Mouse (Mus musculus) heart, postnatal 4 days (tissue): ENCODE results near the gene Cotl1. TPM values are rescaled to one million over a fixed set of nuclear protein-coding genes. Genes with fewer than 3 reads are reported as not detected.
"Not testable (repeated sequence)": the region's sequence is repeated elsewhere in the genome, so short reads cannot be mapped to it uniquely, and the experiment has no call there.

Experiments used
- DNase-seq: peaks from one replicate; pipeline ENCODE4 v3.0.0; 2021
- total RNA-seq, 2 experiments: library from RNA; stranded (reverse); gene quantifications; 2 replicates each; pipeline ENCODE4 v1.2.3; 2021

The Cotl1 gene
- 10 to 100 TPM; 51.5 to 56.0 TPM for total RNA-seq

DNA sequence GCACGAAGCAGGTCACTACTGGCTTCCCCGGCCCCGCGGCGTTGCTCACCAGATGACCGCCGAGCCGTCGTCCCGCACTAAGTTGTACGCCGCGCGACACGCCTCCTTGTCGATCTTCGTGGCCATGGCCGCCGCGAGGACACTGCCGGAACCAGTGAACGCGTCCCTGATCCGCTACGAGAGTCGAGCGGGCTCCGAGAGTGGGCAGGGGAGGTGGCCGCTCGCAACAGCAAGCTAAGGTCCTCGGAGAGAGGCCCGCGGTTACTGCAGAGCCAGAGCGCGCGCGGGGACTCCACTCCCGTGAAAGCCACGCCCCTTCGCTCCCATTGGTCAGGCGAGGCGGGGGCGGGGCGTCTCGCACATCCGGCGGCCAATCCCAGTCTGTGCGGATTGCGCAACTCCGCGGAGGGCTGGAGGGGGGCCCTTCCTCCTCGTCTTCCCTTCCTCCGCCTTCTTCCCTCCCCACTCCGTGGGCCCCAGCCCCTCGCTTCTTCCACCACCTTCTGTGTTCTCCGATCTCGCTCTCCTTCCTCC lies at the start of gene Cotl1:
Cotl1 (minus strand) TSS at position 270 of the 534 bp plus-strand sequence.
- peak; percentile 97 for DNase-seq

DNA sequence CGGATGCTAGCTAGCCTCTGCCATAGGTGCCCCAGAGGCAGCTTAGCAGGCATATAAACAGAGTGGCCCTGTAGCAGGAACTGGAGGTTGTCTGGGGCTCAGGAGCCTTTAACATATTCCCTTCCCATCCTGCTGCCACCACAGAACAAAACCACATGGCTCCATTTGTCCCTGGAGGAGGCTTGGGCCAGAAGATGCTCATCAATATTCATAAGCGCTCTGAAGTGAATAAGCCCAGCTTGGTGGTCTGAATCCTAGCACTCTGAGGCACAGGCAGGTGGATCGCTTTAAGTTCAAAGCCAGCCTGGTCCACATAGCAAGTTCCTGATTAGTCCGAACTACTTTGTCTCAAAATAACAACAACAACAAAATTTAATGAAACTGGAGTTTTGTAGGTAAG lies 47.7 kb upstream of the Cotl1 start:
- no peak for DNase-seq

- DNase-seq, result peak; percentile 56
These were observed 46.8 kb upstream of the Cotl1 start for GRCm38 (mm10) chr8:119887130-119887529.

- peak; percentile 62 for DNase-seq
These were observed 45.3 kb upstream of the Cotl1 start for GRCm38 (mm10) chr8:119885612-119886011.

DNA sequence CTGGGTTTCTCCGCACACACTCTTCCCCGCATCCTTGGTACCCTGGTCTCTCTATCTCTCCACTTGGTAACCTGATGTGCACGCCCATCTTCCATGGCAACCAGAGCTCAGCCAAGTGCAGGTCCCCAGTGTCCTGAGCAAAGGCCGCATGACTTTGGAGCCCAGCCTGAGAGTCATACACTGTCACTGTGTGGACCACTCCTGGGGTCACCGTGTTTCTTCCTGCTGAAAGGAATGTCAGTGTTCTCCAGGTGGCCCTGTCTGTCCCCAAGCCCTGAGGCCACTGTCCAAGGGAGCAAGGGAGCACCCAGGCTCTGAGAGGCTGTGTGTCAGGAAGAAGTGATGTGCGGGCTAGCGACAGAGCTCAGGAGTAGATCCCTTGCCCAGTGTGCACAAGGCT lies 42.9 kb upstream of the Cotl1 start:
- DNase-seq, result no peak

GRCm38 (mm10) chr8:119881917-119882316 lies 41.6 kb upstream of the Cotl1 start:
- DNase-seq, result no peak

DNA sequence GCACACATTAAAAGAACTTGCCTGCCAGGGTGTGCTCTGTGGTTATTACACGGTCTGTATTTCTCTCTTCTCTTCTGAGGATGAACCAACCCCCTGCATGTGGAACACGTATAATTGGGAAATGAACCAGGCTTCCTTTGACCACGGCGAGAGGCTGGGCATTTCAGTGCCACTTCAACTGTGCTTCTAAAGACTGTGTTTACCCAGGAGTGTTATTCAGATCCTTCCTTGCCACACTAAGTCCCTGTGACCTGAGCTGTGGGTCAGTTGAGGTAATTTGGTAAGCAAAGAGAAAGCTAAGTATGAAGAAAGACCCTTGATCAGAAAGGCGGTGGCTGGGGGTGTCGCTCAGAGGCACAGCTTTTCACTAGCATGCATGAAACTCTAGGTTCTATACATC lies 41.0 kb upstream of the Cotl1 start:
- no peak for DNase-seq

DNA sequence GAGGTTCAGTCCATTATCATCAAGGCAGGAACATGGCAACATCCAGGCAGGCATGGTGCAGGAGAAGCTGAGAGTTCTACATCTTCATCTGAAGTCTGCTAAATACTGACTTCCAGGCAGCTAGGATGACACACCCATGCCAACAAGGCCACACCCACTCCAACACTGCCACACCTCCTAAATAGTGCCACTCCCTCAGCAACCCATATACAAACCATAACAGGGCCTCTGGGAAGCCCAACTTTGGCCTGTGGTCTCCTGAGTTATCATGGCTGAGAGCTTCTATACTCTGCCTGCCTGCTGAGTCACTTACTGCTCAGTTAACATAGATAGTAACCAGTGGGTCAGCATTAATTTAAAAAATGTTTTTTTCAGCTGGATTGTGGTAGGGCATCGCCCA lies 32.8 kb upstream of the Cotl1 start:
- no peak for DNase-seq

DNA sequence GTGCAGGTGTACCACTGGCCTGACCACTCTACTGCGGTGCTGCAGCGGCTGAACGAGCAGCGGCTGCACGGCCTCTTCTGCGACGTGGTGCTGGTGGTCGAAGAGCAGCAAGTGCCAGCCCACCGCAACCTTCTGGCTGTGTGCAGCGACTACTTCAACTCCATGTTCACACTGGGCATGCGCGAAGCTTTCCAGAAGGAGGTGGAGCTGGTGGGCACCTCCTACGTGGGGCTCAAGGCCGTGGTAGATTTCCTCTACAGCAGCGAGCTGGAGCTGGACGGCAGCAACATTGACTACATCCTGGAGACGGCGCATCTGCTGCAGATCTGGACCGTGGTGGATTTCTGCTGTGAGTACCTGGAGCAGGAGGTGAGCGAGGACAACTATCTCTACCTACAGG lies 29.3 kb upstream of the Cotl1 start:
- DNase-seq, result no peak

DNA sequence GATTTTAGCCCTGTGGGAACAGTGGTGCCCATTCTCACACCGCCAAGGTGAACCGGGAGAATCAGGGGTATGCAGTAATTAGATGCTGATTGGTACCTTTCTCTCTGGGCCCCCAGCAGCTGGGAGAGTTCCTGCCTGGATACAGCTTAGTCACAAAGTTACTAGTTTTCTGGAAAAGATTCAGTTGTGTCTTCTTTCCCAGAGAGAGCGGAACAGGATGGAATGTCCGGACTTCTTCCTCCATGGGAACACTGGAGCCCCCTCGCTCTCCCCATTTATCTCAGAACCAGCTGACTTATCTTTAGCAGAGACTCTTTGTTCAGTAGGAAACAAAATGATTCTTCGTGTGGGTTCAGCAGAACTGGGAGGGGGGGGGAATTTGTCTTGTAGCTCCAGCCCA lies 22.4 kb upstream of the Cotl1 start:
- DNase-seq, result no peak

- DNase-seq, result no peak
These were observed 22.0 kb upstream of the Cotl1 start for GRCm38 (mm10) chr8:119862390-119862734.

DNA sequence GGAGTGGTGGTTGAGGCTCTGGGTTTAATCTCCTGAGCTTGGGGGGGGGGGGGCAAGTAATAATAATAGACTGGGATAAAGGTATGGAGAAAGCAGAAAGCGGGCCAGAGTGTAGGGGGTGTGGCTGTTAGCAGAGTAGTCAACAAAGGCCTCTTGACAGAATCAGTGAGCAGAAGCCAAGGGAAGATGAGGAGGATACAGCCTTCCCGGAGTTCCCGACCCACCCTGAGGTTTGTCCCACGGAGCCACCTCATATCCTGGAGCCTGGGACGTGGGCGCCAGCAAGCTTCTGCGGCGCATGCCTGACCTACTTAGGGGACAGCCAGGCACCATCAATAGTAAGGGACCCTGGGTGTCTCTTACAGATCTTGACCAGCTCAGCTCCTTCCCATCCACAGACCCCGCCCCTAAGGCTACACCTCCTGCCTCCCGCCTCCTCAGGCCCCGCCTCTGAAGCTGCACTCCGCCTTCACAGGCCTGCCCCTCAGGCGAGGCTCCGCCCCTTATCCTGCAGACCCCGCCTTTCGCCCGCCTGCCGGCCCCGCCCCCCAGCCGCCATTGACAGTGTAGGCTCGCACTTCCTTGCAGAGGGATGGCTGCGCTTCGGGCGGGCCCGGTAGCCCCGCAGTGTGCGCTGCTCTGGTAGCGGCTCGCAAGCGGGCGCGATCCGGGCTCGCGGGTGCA lies 21.5 kb upstream of the Cotl1 start, which contains the start of gene Klhl36:
Klhl36 (plus strand) TSS at position 561 of the 684 bp plus-strand sequence.
- DNase-seq, result peak; percentile 99

DNA sequence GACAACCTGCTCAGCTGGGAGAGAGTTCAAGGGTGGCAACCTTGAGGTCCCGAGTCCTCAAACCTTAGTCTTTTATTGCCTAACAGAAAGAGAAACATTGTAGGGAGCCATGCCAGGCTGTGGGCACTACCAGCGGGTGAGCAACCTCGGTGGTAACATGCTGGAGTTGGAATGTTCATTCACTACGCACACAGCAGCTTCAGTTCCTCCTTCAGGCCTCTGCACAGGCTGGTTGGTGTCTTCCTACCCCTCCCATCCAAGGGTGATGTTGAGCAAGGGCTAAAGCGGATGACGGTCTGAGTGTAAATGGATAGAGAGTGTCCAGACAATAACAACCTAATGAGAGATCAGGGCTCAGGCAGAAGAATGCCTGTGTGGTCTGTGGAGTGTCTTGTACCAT lies 17.4 kb upstream of the Cotl1 start:
- no peak for DNase-seq

DNA sequence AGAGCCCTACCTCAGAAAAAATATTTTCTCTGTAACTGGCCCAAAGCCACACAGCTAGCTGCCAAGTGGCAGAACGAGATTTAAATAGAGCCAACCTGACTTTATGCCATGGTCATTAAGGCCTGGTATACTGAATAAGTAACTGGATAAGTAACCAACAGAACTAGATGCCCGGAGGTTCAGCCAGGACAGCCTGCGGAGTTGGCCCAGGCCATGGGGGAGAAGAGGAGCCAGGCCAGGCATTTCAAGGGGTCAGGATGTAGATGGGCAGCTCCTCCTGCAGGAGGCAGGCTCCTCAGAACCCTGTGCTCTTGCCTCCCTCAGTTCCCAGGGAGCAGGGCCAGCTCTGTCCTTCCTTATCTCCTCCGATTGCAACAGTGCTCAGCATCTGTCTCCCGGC lies 15.3 kb upstream of the Cotl1 start:
- DNase-seq, result peak; percentile 26

DNA sequence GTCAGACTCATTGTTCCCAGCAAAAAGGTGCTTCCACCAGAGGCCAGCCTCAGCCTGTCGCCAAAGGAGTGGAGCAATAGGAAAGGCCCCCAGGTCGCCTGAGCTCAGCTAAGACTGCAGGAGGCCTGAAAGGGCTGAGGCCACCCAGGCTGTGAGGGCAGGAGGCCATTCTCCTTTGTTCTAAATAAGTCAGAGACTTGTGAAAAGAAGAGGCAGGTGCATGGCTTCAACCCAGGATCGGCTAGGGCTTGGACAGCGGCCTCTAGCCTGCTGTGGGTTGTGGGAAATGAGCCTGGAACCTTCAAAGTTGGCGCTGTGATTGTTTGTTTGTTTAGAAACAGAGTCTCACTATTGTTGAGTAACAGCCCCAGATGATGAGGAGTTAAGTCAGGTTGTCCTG lies 13.7 kb upstream of the Cotl1 start:
- no peak for DNase-seq

DNA sequence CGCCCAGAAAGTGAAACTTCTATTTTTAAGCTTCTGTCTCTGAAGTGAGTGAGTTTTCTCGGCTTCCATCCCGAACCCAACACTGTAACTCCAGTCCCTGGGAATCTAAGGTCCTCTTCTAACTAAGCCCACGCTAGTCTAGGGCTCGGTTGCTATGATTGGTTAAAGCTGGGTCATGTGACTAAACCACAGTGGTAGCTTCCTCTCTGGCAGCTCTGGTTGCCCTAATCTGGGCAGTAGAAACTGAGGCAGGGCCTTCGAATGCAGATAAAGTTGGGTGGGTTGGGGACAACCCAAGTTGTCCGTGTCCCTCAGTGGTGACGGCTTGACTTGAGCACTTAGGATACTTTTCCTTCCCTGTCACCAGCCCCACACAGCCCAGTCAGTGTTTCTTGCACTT lies 13.2 kb upstream of the Cotl1 start:
- DNase-seq, result no peak

DNA sequence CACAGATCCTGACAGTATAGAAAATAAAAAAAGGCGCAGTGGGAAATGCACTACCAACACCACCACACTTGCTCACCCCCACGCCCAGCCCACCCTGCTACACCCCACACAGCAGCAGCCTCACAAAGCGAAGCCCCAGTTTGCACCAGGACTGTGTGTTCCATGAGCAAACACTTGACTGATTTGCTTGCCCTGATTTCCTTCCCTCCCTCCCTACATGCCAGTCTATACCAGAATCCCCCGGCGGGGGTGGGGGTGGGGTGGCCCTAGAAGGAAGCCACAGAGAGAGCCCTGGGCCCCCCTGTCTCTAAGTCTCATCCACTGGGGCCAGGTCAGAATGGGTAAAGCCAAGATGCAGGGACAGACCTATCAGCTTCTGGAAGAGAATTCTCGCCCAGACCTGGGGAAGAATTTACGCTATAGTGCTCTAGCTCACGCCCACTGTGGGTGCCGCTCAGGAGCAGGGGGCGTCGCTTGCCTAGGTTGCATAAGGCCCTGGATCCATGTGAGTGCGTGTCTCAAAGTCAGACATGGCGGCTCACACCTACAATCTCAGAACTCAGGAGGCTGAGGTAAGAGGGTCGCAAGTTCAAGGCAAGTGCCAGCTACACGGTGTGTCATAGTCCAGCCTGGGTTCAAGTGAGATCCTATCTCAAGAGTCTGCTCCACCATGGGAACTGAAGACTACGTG lies 7.0 kb upstream of the Cotl1 start:
- no peak for DNase-seq

GRCm38 (mm10) chr8:119845741-119846140 lies 5.4 kb upstream of the Cotl1 start:
- not testable (repeated sequence) for DNase-seq

DNA sequence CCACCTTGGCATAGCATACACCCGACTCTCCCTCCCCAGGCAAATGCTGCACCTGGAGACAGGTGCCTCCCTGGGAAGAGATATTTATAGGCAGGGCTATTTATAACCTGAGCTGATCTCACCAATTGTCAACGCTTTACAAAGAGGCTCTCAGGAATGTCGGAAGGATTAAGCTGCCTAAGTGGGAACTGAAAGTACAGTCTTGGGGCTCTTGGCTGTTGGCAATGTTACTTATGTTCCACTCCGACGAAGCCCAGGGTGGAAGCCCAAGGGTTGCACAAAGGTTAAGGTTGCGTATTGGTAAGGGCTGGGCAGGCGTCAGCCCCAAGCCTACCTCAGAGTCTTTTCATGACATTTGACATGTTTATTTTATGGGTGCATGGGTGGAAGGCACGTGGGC lies 4.2 kb upstream of the Cotl1 start:
- DNase-seq, result no peak

DNA sequence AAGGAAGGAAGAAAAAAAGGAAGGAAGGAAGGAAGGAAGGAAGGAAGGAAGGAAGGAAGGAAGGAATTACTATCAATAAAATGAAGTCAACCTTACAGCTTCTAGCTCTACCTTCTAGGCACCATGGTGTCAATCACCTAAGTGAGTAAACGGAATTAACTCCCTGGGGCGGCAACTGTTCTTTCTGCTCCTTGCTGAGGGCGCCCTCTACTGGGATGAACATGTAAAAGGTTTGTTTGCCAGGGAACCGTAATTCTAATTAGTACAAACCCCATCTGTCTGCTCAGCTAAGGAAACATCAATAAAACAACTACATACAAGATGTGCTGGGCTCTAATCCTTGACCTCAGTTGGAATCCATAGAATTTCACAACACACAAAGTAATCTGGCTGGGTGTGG lies 3.1 kb upstream of the Cotl1 start:
- DNase-seq, result peak; percentile 86

DNA sequence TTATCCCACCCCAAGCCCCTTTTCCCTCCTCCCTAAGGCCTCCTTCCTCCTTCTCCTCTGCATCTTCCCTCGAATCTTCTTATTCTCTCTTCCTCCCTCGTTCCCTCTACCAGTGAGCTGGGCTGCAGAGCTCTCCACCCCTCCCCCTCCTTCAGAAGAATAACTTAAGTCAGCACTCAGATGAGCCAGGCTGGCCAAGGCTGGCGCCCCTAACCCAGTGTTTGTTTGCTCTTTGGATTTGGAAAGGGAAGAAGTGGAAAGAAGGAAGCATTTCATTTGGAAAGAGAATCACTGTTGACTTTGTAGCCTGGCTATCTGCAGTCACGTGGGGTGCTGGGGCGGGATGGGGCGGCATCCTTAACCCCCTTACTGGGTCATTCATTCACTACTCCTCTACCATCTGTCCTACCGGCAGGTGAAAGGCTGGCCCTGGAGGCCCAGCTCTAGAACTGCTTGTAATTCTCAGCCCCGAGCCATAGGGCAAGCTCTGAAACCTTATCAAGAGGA lies 614 bp upstream of the Cotl1 start:
- DNase-seq, result no peak

GRCm38 (mm10) chr8:119839419-119840021 lies 824 bp downstream of the Cotl1 start:
- DNase-seq, result peak; percentile 32

DNA sequence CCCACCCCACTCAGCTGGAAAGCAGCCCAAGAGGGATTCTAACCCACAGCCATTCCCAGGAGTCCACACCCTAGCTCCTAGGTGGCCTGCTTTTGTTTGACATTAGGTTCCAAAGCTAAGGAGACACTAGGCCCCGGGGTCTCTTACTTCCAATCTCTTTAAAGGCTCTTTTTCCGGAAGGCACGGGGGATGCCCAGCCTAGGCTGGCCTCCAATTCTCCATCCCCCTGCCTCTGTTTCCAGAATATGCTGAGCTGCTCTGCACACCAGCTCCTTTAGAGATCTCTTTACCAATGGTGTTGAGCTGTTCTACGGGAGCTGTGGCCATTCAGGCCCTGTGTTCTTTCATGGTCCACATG lies 1.4 kb downstream of the Cotl1 start:
- DNase-seq, result no peak
